Comparison of ENCODE assay signal across 8 mouse cellular contexts in genomic region chr16:95814513-95815118, GRCm38 (mm10).
A peak's percentile ranks its signal among the peaks of the same experiment; 100 is the strongest.
DNase-seq lines count a peak whose midpoint lies in the region; ATAC-seq and TF ChIP-seq lines count a peak whose summit lies in the region.

No protein-coding gene starts in this region.

- DNase-seq in kidney, adult 9 months, result no peak
- peak; percentile 26 for DNase-seq in T-cell, adult 2 months (ENCODE audit: low spot score)
- peak; percentile 48 for DNase-seq in cerebellum, adult 9-11 months
- DNase-seq in left cerebral cortex, postnatal 4 days, result peak; percentile 70
- no peak for DNase-seq in embryo, embryonic 10.5 days (ENCODE audit: low spot score)
- DNase-seq in thymus, postnatal 10 days (ENCODE audit: low spot score in 2 of 2), result no peak
- DNase-seq in thymus, adult 2 months, result no peak

- 60% methylated on average over 9 of the region's 9 CpGs for WGBS in kidney, embryonic 16.5 days
- WGBS in thymus, adult 2 months, result 78% methylated on average over 9 of the region's 9 CpGs

- H3K9me3 ChIP-seq in kidney, embryonic 16.5 days (ENCODE audit: low read length), result peaks cover 8% of the 10 kb centered on the region; the same call in 1 of the 2 replicates

- H3K4me3 ChIP-seq in kidney, embryonic 16.5 days (ENCODE audit: low read length), result no peak overlapping the region
- H3K4me3 ChIP-seq in thymus, adult 2 months (ENCODE audit: control insufficient read depth, insufficient read depth, low read length), result no peak overlapping the region

- ATAC-seq in kidney, embryonic 16.5 days (ENCODE audit: low FRiP score, low TSS enrichment), result peak; percentile 57; the same call in 1 of the 2 replicates

- H3K36me3 ChIP-seq in kidney, embryonic 16.5 days (ENCODE audit: insufficient read depth, low read length), result no peaks in the 10 kb centered on the region
- no peaks in the 10 kb centered on the region for H3K36me3 ChIP-seq in thymus, adult 2 months (ENCODE audit: control insufficient read depth, insufficient read depth, low read length)

- no peaks in the 10 kb centered on the region for H3K4me1 ChIP-seq in kidney, embryonic 16.5 days (ENCODE audit: insufficient read depth, low read length)
- peaks cover 64% of the 10 kb centered on the region for H3K4me1 ChIP-seq in thymus, adult 2 months (replicated peaks; ENCODE audit: control insufficient read depth, insufficient read depth, low read length)

- H3K4me2 ChIP-seq in kidney, embryonic 16.5 days (replicated peaks; ENCODE audit: low read depth, low read length), result no peak overlapping the region

- TF ChIP-seq CTCF in thymus, adult 2 months (IDR thresholded peaks at IDR 0.05; ENCODE audit: borderline replicate concordance, control insufficient read depth, extremely low read depth, insufficient read depth, low read length, poor library complexity), result no peak

- intact Hi-C loops in left cerebral cortex, postnatal 4 days (cut with DNase I), result no loop called here

- H3K27me3 ChIP-seq in kidney, embryonic 16.5 days (ENCODE audit: insufficient read depth, low read length), result no peaks in the 10 kb centered on the region
- H3K27me3 ChIP-seq in thymus, adult 2 months (ENCODE audit: control insufficient read depth, insufficient read depth, low read length), result no peaks in the 10 kb centered on the region

- no peak overlapping the region for H3K27ac ChIP-seq in kidney, embryonic 16.5 days (ENCODE audit: low read length)
- H3K27ac ChIP-seq in thymus, adult 2 months (ENCODE audit: control insufficient read depth, insufficient read depth, low read length), result no peak overlapping the region

- H3K9ac ChIP-seq in kidney, embryonic 16.5 days (replicated peaks; ENCODE audit: low read length), result no peak overlapping the region

- no peak for TF ChIP-seq POLR2A in thymus, adult 2 months (IDR thresholded peaks at IDR 0.05; ENCODE audit: control insufficient read depth, extremely low read depth, insufficient read depth, low read length, poor library complexity)

Comparison
In these comparisons a context has a peak if more than half of its experiments do, and no peak if none do; other contexts are left out.
1. DNase-seq: peak in T-cell, adult 2 months (single experiment), cerebellum, adult 9-11 months (single experiment) and left cerebral cortex, postnatal 4 days (single experiment); none in kidney, adult 9 months (single experiment), embryo, embryonic 10.5 days (single experiment), thymus, postnatal 10 days (0 of 2) and thymus, adult 2 months (single experiment).